Mouse (Mus musculus) left cerebral cortex, postnatal 10 days (tissue): Measurements from ENCODE around the gene Gfra4. TPM values are rescaled to one million over a fixed set of nuclear protein-coding genes. Genes with fewer than 3 reads are reported as not detected.

Source experiments
- DNase-seq, 2 experiments: peaks; one replicate each; pipeline ENCODE4 v3.0.0; 2021 to 2022; ENCODE audit warnings: low spot score in 2 of 2, mixed read lengths in 1 of 2; ENCODE audit errors: extremely low spot score in 1 of 2
- intact Hi-C: fragments of 180-260 bp; cut with DNase I; formaldehyde crosslinking; loops from one replicate; pipeline ENCODE4 v1.15.1; 2025
- total RNA-seq, 2 experiments: library from RNA; stranded (reverse); gene quantifications; 2 replicates each; pipeline ENCODE4 v1.2.3; 2021

Gfra4 gene
- total RNA-seq: 10 to 100 TPM; 36.0 to 37.5 TPM

DNA sequence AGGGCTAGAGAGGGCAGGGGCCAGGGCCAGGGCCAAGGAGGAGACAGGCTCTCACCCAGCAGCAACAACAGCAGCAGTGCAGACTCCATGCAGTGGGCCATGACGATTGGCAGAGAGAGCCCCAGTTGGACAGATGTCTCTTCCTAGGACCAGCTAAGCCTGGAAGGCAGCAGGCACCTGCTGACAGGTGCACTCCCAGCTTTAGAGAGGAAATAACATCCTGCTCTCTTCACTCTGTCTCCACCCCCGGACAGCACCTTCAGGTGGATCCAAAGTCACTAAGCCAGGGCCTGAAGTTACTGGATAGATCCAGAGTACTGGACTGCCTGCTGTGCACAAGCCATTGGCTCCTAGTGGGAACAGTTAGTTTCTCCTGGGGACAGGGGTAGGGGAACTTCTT, at the start of gene Gfra4:
Gene Gfra4 (minus strand): TSS at position 101 of the 400 bp plus-strand sequence.
- DNase-seq: no peak
- intact Hi-C loops: no loop called here

DNA sequence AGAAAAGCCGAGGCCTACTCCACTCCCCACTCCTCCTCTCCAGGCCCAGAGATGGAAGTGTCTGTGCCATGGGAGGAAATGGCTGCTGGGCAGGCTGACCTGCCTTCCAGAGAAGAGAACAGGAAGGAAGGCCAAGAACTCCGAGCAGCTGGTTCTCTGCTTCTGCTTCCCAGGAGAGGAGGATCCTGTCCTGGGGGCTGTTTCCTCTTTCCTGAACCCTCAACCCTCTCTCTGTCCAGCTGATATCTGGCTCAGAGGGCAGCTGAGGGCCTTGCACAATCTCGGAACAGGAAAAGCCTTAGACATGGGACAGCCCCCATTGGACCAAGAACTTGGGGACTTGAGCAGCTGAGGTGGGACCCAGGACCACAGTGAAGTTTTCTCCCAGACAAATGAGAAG, 48.0 kb upstream of the Gfra4 start:
- intact Hi-C loops: loop anchor here (10.0 kb wide), 1 partner anchor 324 kb away; no protein-coding TSS in a partner anchor
- peak in 1 of 2 experiments; percentile 26 for DNase-seq

DNA sequence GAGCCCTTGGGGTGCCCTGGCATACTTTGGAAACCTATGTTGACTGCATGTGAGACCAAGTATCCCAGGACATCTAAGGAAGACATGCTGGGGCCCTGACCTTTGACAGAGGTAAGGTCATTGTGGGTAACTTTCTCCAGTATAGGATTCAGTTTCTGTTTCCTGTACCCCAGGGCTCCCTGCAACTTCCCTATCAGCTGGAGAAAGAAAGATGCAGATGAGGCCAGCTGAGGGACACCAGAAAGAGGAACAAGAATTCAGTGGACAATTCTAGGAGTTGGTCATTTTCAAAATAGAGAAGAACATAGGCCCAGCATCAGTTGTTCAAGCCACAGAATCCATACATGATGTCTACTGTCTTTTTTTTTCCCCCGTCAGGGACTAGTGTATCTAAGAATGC, 46.7 kb upstream of the Gfra4 start:
- intact Hi-C loops: loop anchor here (10.0 kb wide), 1 partner anchor 325 kb away; no protein-coding TSS in a partner anchor

DNA sequence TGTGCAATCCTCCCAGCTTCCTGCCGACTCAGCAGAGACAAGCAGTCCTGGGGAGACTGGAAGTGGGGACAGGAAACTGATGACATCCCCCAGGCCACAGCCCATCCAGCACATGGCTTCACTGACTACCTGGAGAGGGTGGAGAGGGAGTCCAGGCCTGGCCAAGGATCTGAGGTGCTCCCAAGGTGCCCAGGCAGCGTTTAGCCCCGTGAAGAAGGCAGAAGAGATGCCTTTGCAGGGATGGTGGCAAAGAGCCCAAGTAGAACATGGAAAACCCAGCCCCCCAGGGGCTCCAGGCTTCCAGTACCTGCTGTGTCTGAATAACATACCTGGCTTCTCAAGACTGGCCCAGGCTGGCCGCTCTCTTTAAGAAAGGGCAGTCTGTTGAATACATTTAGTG, 45.7 kb upstream of the Gfra4 start:
- intact Hi-C loops: no loop called here
- DNase-seq: no peak

More for the DNA sequence above, 46.7 kb upstream of the Gfra4 start:
- DNase-seq: peak in 1 of 2 experiments; percentile 12

GRCm38 (mm10) chr2:131086667-131087390, 43.9 kb upstream of the Gfra4 start, which contains the start of gene Siglec1:
Siglec1 (minus strand) TSS chr2:131086765.
- DNase-seq: no peak
- intact Hi-C loops: no loop called here

DNA sequence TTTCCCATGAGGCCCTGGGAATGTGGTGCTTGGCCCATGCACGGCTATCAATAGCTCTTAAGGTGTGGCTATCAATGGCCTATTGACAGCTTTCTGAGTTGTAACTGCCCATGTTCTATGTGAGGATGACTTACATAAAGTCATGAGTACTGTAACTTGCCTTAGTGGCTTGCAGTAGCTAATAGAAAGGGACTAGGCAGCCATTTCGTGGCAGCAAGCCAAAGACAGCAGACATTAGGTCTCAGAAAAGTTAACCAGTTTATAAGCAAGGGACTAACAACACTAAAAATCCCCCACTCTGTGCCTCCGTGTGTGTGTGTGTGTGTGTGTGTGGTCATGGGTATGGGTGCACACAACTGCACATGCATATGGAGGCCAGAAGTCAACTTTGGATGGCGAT, 41.3 kb upstream of the Gfra4 start:
- intact Hi-C loops: no loop called here
- no peak for DNase-seq

- DNase-seq: no peak
- intact Hi-C loops: no loop called here
Measured at GRCm38 (mm10) chr2:131080507-131080906, 37.6 kb upstream of the Gfra4 start.

DNA sequence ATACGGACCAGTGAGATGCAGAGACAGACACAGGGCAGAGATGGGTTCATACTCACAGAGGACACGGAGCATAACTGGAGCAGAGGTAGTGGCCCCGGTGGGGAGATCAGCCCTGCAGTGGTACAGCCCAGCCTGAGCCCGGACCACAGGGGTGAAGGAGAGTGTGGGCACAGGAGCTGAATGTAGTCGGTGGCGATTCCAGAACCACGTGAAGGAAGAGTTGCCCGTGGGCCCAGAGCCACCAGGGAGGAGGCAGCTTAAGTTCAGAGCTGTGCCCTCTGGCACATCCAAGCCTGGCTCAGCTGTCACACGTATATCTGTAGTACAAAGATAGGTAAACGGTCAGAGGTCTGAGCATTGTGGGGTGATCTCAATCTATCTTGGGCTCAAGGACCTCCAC, 29.6 kb upstream of the Gfra4 start:
- DNase-seq: no peak
- intact Hi-C loops: no loop called here

- DNase-seq: no peak
- intact Hi-C loops: no loop called here
Measured at GRCm38 (mm10) chr2:131067481-131067880, 24.6 kb upstream of the Gfra4 start.

GRCm38 (mm10) chr2:131066342-131066741, 23.5 kb upstream of the Gfra4 start:
- no peak for DNase-seq
- intact Hi-C loops: no loop called here

DNA sequence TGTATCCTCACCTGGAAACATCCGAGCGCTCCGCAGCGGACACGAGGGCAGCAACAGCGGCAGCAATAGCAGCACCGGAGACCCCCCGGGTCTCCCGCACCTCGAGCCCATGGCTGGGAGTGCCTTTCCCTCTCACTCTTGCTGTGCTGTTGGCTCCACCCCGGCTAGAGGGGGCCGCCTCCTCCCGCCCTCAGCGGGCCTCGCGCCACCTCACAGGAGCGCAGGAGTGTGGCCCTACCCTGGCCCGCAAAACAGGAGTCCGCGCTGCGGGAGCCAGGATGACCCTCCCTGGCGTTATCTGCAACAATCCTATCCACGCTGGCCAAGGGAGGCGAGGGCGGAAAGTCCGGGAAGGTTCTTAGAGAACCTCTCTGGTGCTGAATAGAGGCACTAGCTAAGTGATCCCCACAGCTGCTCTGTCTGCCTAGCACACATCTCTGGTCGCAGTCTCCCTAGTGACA, 20.5 kb upstream of the Gfra4 start, which contains the start of gene Adam33:
Gene Adam33 (minus strand): TSS at position 411 of the 461 bp plus-strand sequence.
- intact Hi-C loops: no loop called here
- DNase-seq: peak in 1 of 2 experiments; percentile 48

DNA sequence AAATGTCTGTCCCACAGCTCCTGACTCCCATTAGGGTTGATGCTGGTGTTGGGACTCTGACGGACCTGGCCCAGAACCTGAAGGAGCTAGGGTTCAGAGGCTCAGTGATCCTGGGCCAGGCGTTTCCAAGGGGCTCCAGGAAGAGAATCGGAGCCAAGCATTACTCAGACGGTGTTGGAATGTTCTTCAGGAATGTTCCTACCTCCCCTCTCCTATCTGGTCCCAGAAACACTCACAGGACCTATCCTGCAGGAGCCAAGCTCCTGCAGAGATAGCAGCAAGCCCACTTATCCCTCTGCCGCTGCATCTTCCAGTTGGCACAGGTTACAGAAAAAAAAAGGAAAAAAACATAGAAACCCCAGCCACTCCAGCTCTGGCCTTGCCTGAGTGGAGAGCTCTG, 18.7 kb upstream of the Gfra4 start:
- intact Hi-C loops: no loop called here

GRCm38 (mm10) chr2:131060784-131061183, 17.9 kb upstream of the Gfra4 start:
- DNase-seq: peak in 1 of 2 experiments; percentile 18
- intact Hi-C loops: no loop called here

More for the DNA sequence above, 18.7 kb upstream of the Gfra4 start:
- DNase-seq: peak in 1 of 2 experiments; percentile 20

GRCm38 (mm10) chr2:131059781-131060540, 17.1 kb upstream of the Gfra4 start:
- intact Hi-C loops: loop anchor here (10.0 kb wide), 1 partner anchor 355 kb away; no protein-coding TSS in a partner anchor
- DNase-seq: peak in 1 of 2 experiments; percentile 28

GRCm38 (mm10) chr2:131059377-131059776, 16.5 kb upstream of the Gfra4 start:
- intact Hi-C loops: loop anchor here (10.0 kb wide), 1 partner anchor 355 kb away; no protein-coding TSS in a partner anchor
- DNase-seq: peak in 1 of 2 experiments; percentile 60

- intact Hi-C loops: loop anchor here (10.0 kb wide), 1 partner anchor 356 kb away; no protein-coding TSS in a partner anchor
- DNase-seq: peak in 1 of 2 experiments; percentile 19
Measured at GRCm38 (mm10) chr2:131058672-131059071, 15.8 kb upstream of the Gfra4 start.

- intact Hi-C loops: loop anchor here (10.0 kb wide), 1 partner anchor 359 kb away; no protein-coding TSS in a partner anchor
Measured at GRCm38 (mm10) chr2:131056191-131056590, 13.3 kb upstream of the Gfra4 start.

GRCm38 (mm10) chr2:131055631-131056030, 12.7 kb upstream of the Gfra4 start:
- DNase-seq: peak in 1 of 2 experiments; percentile 72
- intact Hi-C loops: loop anchor here (10.0 kb wide), 1 partner anchor 359 kb away; no protein-coding TSS in a partner anchor

More at GRCm38 (mm10) chr2:131056191-131056590, 13.3 kb upstream of the Gfra4 start:
- peak in 1 of 2 experiments; percentile 41 for DNase-seq
